Mouse (Mus musculus) lung, postnatal 4 days (tissue): ENCODE data around the gene Olfr1197.

ENCODE experiments used
- DNase-seq, 2 experiments: peaks; one replicate each; pipeline ENCODE4 v3.0.0; 2021

Olfr1197 gene

DNA sequence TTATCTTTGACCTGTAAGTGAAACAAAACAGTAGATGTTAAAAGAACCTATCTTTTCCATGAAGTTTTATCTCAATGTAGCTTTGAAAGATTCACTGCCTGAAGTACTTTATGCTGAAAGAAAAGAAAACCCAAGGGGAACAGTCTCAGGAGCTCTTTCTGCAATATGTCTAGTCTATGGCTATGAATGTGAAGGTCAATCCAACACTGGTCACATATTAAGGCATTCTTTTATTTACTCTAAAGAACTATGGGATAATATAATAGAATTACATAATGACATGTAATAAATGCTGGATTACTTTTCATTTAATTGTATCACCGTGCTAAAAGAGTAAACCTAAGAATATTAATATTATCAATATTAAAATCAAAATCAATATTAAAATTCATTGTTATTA lies at the start of gene Olfr1197:
Olfr1197 (minus strand) TSS at position 101 of the 400 bp plus-strand sequence.
- no peak for DNase-seq

DNA sequence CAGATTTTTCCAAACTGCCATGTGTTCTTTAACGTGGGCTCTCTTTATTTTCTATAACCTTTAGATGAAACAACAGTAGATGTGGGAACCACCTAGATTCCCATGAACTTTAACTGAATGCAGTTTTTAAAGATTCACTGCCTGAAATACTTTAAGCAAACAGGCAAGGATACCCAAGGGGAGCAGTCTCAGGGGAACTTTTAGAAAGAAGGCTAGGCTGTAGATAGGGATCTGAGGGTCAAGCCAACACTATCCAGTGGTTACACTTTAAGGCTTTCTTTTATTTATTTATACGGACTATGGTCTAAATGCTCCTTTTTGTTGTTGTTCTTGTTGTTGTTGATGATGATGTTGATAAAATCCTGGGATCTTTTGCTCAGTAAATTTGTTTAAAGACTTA lies 38.2 kb upstream of the Olfr1197 start, which contains the start of gene Olfr1200:
Olfr1200 (minus strand) TSS at position 101 of the 400 bp plus-strand sequence.
- no peak for DNase-seq

DNA sequence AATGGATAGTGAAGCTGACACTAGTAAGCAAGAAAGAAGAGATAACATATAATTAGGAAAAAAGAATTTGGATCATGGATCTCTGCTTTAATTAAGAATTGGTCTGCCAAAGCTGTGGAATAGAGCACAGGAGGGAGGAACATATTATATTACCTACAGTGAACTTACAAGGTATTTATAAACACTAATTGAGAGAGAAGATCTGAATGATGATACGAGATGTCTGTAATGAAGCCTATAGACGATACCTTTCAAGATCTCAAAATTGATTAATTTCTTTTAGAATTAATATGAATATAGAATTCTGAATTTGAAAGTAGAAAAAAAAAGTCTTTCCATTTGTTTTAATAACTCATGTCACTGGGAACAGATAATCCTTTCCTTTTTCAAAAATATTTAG lies 28.2 kb upstream of the Olfr1197 start, which contains the start of gene Olfr1199:
Olfr1199 (minus strand) TSS at position 101 of the 400 bp plus-strand sequence.
- DNase-seq = no peak

DNA sequence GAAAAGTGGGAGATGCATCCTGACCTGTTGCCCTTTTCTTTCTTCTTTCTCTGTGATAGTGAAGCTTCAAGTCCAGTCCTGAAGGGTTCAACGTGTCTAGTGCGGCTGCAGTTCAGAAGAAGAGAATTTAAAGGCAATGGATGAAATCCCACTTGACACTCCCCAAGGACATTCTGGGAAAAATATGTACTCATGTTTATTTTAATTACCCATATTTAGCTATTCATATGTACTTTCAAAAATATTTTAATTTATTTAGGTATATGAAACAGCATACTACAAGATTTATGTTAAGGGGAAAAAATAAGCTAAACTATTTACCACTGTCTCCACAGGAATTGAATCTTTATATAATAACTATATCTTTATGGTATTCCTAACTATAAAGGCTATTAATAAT lies 19.1 kb upstream of the Olfr1197 start, which contains the start of gene Olfr1198:
Olfr1198 (minus strand) TSS at position 101 of the 400 bp plus-strand sequence.
- DNase-seq = no peak

DNA sequence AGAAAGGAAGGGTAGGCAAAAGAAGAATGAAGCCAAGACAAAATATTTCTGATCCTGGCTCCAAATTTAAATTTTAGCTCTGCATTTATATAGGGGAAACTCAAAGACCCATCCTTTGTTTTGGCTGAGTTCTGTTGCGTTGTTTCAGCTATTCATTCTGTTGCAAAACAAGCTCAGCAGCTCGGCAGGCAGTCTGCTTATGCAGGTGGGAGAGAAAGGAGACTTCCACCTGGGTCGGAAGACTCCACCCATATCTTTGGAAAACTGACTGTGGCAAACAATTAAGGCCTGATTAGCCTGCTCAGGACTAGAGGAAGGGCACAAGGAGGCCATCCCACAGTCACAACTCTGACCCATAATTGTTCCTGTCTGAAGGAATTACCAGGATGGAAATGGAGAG lies 11.2 kb upstream of the Olfr1197 start:
- DNase-seq = no peak

DNA sequence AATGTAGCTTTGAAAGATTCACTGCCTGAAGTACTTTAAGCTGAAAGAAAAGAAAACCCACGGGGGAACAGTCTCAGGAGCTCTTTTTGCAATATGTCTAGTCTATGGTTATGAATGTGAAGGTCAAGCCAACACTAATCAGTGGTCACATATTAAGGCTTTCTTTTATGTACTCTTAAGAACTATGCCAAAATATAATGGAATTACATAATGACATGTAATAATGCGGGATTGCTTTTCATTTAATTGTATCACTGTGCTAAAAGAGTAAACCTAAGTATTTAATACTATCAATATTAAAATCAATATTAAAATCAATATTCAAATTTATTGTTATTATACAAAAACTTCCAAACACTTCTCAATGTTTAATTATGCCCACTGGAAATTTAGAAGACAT lies 27.7 kb downstream of the Olfr1197 start, which contains the start of gene Olfr1196:
Olfr1196 (minus strand) TSS at position 101 of the 400 bp plus-strand sequence.
- DNase-seq = no peak

DNA sequence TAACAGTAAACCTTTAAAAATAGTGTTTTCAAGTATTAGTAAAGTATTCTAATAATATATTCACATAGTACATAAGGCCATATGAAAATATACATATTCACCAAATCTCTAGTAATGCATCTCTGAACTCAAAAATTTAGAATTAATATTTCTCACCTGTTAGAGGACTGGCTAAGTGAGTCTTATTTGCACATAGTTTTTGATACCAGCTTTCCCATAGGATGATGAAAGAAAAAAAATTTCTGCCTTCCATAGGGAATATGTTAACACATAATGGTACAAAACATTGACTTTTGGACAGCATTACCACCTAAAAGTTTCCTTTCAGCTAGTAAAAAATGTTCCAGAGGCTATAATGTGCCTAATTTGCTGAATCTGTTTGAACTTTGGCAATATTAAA lies 43.1 kb downstream of the Olfr1197 start, which contains the start of gene Olfr1195:
Olfr1195 (minus strand) TSS at position 101 of the 400 bp plus-strand sequence.
- DNase-seq = no peak
